Mouse (Mus musculus): ENCODE data around the gene Olig1. TPM values are rescaled to one million over a fixed set of nuclear protein-coding genes. Genes with fewer than 3 reads are reported as not detected.

The Olig1 gene
- polyA plus RNA-seq, 2 experiments, result 0.09 to 0.11 TPM

GRCm38 (mm10) chr16:91227760-91228043, 41.9 kb upstream of the Olig1 start:
- Histone ChIP-seq H3K9ac (ENCODE audit: low read depth, low read length, severe bottlenecking) (no peak overlapping the region), H3K27me3 (ENCODE audit: control insufficient read depth, insufficient read depth, low read length) (peaks cover 98% of the 10 kb centered on the region), H3K9me3 (ENCODE audit: control insufficient read depth, low read length) (no peaks in the 10 kb centered on the region), H3K4me1 (ENCODE audit: control insufficient read depth, insufficient read depth, low read length) (peaks cover 3% of the 10 kb centered on the region; the same call in 1 of the 2 replicates), H3K4me3 (replicated peaks; ENCODE audit: low read length) (no peak overlapping the region), H3K36me3 (ENCODE audit: control insufficient read depth, insufficient read depth, low read length) (no peaks in the 10 kb centered on the region), H3K4me2 (replicated peaks; ENCODE audit: low read depth, low read length, severe bottlenecking) (no peak overlapping the region), H3K27ac (replicated peaks; ENCODE audit: low read depth, low read length) (no peak overlapping the region)
- ATAC-seq (ENCODE audit: low FRiP score, low read depth), result no peak
- DNase-seq (ENCODE audit: low spot score), result no peak
- WGBS, result 4% methylated on average over 6 of the region's 6 CpGs
- TF ChIP-seq POLR2A (IDR thresholded peaks at IDR 0.05; ENCODE audit: borderline replicate concordance, extremely low read depth, insufficient read depth, insufficient read length), result no peak

GRCm38 (mm10) chr16:91228238-91229071, 41.1 kb upstream of the Olig1 start:
- Histone ChIP-seq H3K4me3 (replicated peaks; ENCODE audit: low read length) (no peak overlapping the region), H3K36me3 (ENCODE audit: control insufficient read depth, insufficient read depth, low read length) (no peaks in the 10 kb centered on the region), H3K27me3 (ENCODE audit: control insufficient read depth, insufficient read depth, low read length) (peaks cover 98% of the 10 kb centered on the region), H3K9ac (ENCODE audit: low read depth, low read length, severe bottlenecking) (no peak overlapping the region), H3K4me1 (ENCODE audit: control insufficient read depth, insufficient read depth, low read length) (peaks cover 3% of the 10 kb centered on the region; the same call in 1 of the 2 replicates), H3K4me2 (replicated peaks; ENCODE audit: low read depth, low read length, severe bottlenecking) (no peak overlapping the region), H3K9me3 (ENCODE audit: control insufficient read depth, low read length) (no peaks in the 10 kb centered on the region), H3K27ac (replicated peaks; ENCODE audit: low read depth, low read length) (no peak overlapping the region)
- no peak for TF ChIP-seq POLR2A (IDR thresholded peaks at IDR 0.05; ENCODE audit: borderline replicate concordance, extremely low read depth, insufficient read depth, insufficient read length)
- no peak for ATAC-seq (ENCODE audit: low FRiP score, low read depth)
- 2% methylated on average over 30 of the region's 30 CpGs for WGBS
- DNase-seq (ENCODE audit: low spot score), result no peak

DNA sequence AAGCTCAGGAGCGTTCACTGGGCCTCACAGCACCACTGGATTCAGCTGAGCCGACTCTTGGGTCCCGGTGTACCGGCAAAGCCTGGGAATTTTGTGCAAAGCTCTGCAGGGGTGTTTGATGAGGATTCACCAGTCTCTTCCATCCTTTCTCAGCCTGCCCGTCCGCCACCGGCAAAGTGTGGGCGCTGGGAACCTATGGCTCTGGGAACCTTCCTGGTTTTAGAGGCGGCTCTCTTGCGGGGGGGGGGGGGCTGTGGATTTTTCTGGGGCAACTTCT, 40.6 kb upstream of the Olig1 start:
- H3K27ac ChIP-seq (replicated peaks; ENCODE audit: low read depth, low read length), result no peak overlapping the region
- H3K4me2 ChIP-seq (replicated peaks; ENCODE audit: low read depth, low read length, severe bottlenecking), result no peak overlapping the region
- peaks cover 3% of the 10 kb centered on the region; the same call in 1 of the 2 replicates for H3K4me1 ChIP-seq (ENCODE audit: control insufficient read depth, insufficient read depth, low read length)
- H3K4me3 ChIP-seq (replicated peaks; ENCODE audit: low read length), result no peak overlapping the region
- ATAC-seq (ENCODE audit: low FRiP score, low read depth) (no peak), DNase-seq (ENCODE audit: low spot score) (no peak)
- no peak overlapping the region for H3K9ac ChIP-seq (ENCODE audit: low read depth, low read length, severe bottlenecking)
- H3K36me3 ChIP-seq (ENCODE audit: control insufficient read depth, insufficient read depth, low read length), result no peaks in the 10 kb centered on the region
- no peaks in the 10 kb centered on the region for H3K9me3 ChIP-seq (ENCODE audit: control insufficient read depth, low read length)
- no peak for TF ChIP-seq POLR2A (IDR thresholded peaks at IDR 0.05; ENCODE audit: borderline replicate concordance, extremely low read depth, insufficient read depth, insufficient read length)
- WGBS, result 3% methylated on average over 10 of the region's 10 CpGs
- H3K27me3 ChIP-seq (ENCODE audit: control insufficient read depth, insufficient read depth, low read length), result peaks cover 98% of the 10 kb centered on the region

DNA sequence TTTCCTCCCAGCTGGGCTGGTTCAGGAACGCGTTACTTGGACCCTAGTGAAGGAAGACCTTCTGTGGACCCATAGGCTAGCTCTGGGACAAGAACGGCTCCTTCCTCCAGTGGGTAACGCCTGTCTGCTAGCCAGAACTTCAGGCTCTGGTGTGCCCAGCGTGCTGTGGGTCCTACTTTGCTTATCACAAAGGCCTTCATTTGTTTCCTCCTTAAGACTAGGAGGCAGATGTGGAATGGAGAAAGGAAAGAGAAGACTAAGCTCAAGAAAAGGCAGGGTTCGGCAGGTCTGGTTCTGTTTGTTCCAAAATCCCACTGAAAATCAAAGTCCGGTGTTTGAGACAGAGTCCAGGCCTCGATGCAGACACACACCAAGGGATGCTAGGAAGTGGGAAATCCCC, 39.9 kb upstream of the Olig1 start:
- ATAC-seq (ENCODE audit: low FRiP score, low read depth) (no peak), DNase-seq (ENCODE audit: low spot score) (no peak)
- Histone ChIP-seq H3K9me3 (ENCODE audit: control insufficient read depth, low read length) (no peaks in the 10 kb centered on the region), H3K36me3 (ENCODE audit: control insufficient read depth, insufficient read depth, low read length) (no peaks in the 10 kb centered on the region), H3K27me3 (ENCODE audit: control insufficient read depth, insufficient read depth, low read length) (peaks cover 98% of the 10 kb centered on the region), H3K9ac (ENCODE audit: low read depth, low read length, severe bottlenecking) (no peak overlapping the region), H3K4me1 (ENCODE audit: control insufficient read depth, insufficient read depth, low read length) (peaks cover 3% of the 10 kb centered on the region; the same call in 1 of the 2 replicates), H3K27ac (replicated peaks; ENCODE audit: low read depth, low read length) (no peak overlapping the region), H3K4me2 (replicated peaks; ENCODE audit: low read depth, low read length, severe bottlenecking) (no peak overlapping the region), H3K4me3 (replicated peaks; ENCODE audit: low read length) (no peak overlapping the region)
- no peak for TF ChIP-seq POLR2A (IDR thresholded peaks at IDR 0.05; ENCODE audit: borderline replicate concordance, extremely low read depth, insufficient read depth, insufficient read length)
- 15% methylated on average over 8 of the region's 8 CpGs for WGBS

- no peak for TF ChIP-seq POLR2A (IDR thresholded peaks at IDR 0.05; ENCODE audit: borderline replicate concordance, extremely low read depth, insufficient read depth, insufficient read length)
- Histone ChIP-seq H3K36me3 (ENCODE audit: control insufficient read depth, insufficient read depth, low read length) (no peaks in the 10 kb centered on the region), H3K9ac (ENCODE audit: low read depth, low read length, severe bottlenecking) (no peak overlapping the region), H3K4me1 (ENCODE audit: control insufficient read depth, insufficient read depth, low read length) (no peaks in the 10 kb centered on the region), H3K27ac (replicated peaks; ENCODE audit: low read depth, low read length) (no peak overlapping the region), H3K27me3 (ENCODE audit: control insufficient read depth, insufficient read depth, low read length) (peaks cover 97% of the 10 kb centered on the region), H3K9me3 (ENCODE audit: control insufficient read depth, low read length) (no peaks in the 10 kb centered on the region), H3K4me2 (replicated peaks; ENCODE audit: low read depth, low read length, severe bottlenecking) (no peak overlapping the region), H3K4me3 (replicated peaks; ENCODE audit: low read length) (no peak overlapping the region)
- DNase-seq (ENCODE audit: low spot score) (no peak), ATAC-seq (ENCODE audit: low FRiP score, low read depth) (no peak)
- WGBS, result 3% methylated on average over 26 of the region's 26 CpGs
Observed at GRCm38 (mm10) chr16:91231781-91232469, 37.6 kb upstream of the Olig1 start.

Data from limb, embryonic 14.5 days (tissue).